Comparison of ENCODE assay signal across 7 mouse cellular contexts in the genomic region with DNA sequence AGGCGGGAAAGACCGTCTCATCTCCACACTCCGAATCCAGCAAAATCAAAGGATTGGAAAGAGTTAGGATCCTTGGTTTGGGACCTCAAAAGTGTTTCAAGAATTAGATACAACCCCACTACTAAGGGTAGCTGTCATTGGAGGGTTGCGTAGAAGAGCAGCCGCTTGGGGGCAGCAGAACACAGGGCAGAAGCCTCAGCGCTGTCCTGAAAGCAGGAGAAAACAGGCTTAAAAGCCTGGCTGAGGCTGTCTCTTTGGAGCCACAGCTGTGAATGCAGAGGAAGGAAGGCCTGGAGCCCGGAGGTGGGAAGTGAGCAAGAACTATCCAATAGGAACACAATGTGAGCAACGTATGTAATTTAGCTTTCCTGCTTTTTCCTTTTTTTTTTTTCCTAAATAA. TPM values are rescaled to one million over a fixed set of nuclear protein-coding genes. Genes with fewer than 3 reads are reported as not detected.
A peak's percentile ranks its signal among the peaks of the same experiment; 100 is the strongest.
DNase-seq lines count a peak whose midpoint lies in the region; ATAC-seq lines count a peak whose summit lies in the region.

No protein-coding gene starts in this region.

- H3K36me3 ChIP-seq in embryonic facial prominence, embryonic 10.5 days (replicated peaks), result no peaks in the 10 kb centered on the region
- H3K36me3 ChIP-seq in midbrain, embryonic 12.5 days, result no peaks in the 10 kb centered on the region

- no peaks in the 10 kb centered on the region for H3K9me3 ChIP-seq in embryonic facial prominence, embryonic 10.5 days
- H3K9me3 ChIP-seq in midbrain, embryonic 12.5 days, result 0 out of 2 replicates have a peak, but pooled peaks cover 2% of the 10 kb centered on the region

- peak; percentile 85 for DNase-seq in adrenal gland, postnatal 14 days
- DNase-seq in embryonic facial prominence, embryonic 10.5 days (ENCODE audit: low spot score), result peak; percentile 87
- DNase-seq in heart, adult 18-20 months, result peak; percentile 82 to 91
- peak; percentile 65 for DNase-seq in kidney, adult 11 months
- peak; percentile 84 for DNase-seq in left cerebral cortex, postnatal 4 days
- DNase-seq in spleen, adult 12 weeks (ENCODE audit: low spot score), result peak; percentile 67

- H3K27me3 ChIP-seq in embryonic facial prominence, embryonic 10.5 days (replicated peaks; ENCODE audit: low read depth, poor library complexity, severe bottlenecking), result no peaks in the 10 kb centered on the region
- 0 out of 2 replicates have a peak, but pooled peaks cover 8% of the 10 kb centered on the region for H3K27me3 ChIP-seq in midbrain, embryonic 12.5 days

- intact Hi-C loops in left cerebral cortex, postnatal 4 days (cut with DNase I), result loop anchor here (2.0 to 5.0 kb wide), 2 partner anchors 91 to 297 kb away; no protein-coding TSS in a partner anchor

- peak; percentile 65 for ATAC-seq in midbrain, embryonic 12.5 days (ENCODE audit: low FRiP score, low read depth)

- peaks cover 3% of the 10 kb centered on the region; the same call in 1 of the 2 replicates for H3K4me1 ChIP-seq in embryonic facial prominence, embryonic 10.5 days
- no peaks in the 10 kb centered on the region for H3K4me1 ChIP-seq in midbrain, embryonic 12.5 days

- H3K9ac ChIP-seq in midbrain, embryonic 12.5 days (replicated peaks), result no peak overlapping the region

- no peak overlapping the region for H3K4me3 ChIP-seq in embryonic facial prominence, embryonic 10.5 days
- H3K4me3 ChIP-seq in midbrain, embryonic 12.5 days, result no peak overlapping the region

- H3K4me2 ChIP-seq in midbrain, embryonic 12.5 days (replicated peaks), result no peak overlapping the region

- no peak overlapping the region for H3K27ac ChIP-seq in embryonic facial prominence, embryonic 10.5 days (replicated peaks)
- H3K27ac ChIP-seq in midbrain, embryonic 12.5 days (replicated peaks), result no peak overlapping the region

- WGBS in embryonic facial prominence, embryonic 10.5 days, result 2% methylated on average over 8 of the region's 8 CpGs
- 6% methylated on average over 8 of the region's 8 CpGs for WGBS in midbrain, embryonic 12.5 days

RNA-seq across cellular contexts. Expression of a gene that starts 16.7 kb away (rescaled TPM):
- total RNA-seq in adrenal gland, postnatal 14 days (2021), result 563 and 690 TPM in 2 replicates
- polyA plus RNA-seq in embryonic facial prominence, embryonic 10.5 days (2016; fragmentation: Nextera tagmentation; extraction: Ambion mirVana), result 769 and 805 TPM in 2 replicates
- total RNA-seq in heart, adult 18-20 months (2021), result 100 to 1,000 TPM; 359 to 372 TPM
- total RNA-seq in left cerebral cortex, postnatal 4 days (2021), result 100 to 1,000 TPM; 379 to 396 TPM
- polyA plus RNA-seq in midbrain, embryonic 12.5 days (2016; fragmentation: Nextera tagmentation; extraction: Ambion mirVana), result 555 and 561 TPM in 2 replicates

RNA-seq across cellular contexts. Expression of a gene that starts 34.4 kb away (rescaled TPM):
- total RNA-seq in adrenal gland, postnatal 14 days (2021), result 1.3 TPM in 2 replicates
- 1.4 and 2.3 TPM in 2 replicates for polyA plus RNA-seq in embryonic facial prominence, embryonic 10.5 days (2016; fragmentation: Nextera tagmentation; extraction: Ambion mirVana)
- total RNA-seq in heart, adult 18-20 months (2021), result not detected
- total RNA-seq in left cerebral cortex, postnatal 4 days (2021), result 1 to 10 TPM; 4.8 to 5.8 TPM
- polyA plus RNA-seq in midbrain, embryonic 12.5 days (2016; fragmentation: Nextera tagmentation; extraction: Ambion mirVana), result 37.4 and 38.1 TPM in 2 replicates

RNA-seq across cellular contexts. Expression of a gene that starts 35.1 kb away (rescaled TPM):
- 48.9 and 57.9 TPM in 2 replicates for total RNA-seq in adrenal gland, postnatal 14 days (2021)
- 12.6 and 13.7 TPM in 2 replicates for polyA plus RNA-seq in embryonic facial prominence, embryonic 10.5 days (2016; fragmentation: Nextera tagmentation; extraction: Ambion mirVana)
- 10 to 100 TPM; 23.3 to 23.7 TPM for total RNA-seq in heart, adult 18-20 months (2021)
- 100 to 1,000 TPM; 147 to 150 TPM for total RNA-seq in left cerebral cortex, postnatal 4 days (2021)
- 13.4 and 14.1 TPM in 2 replicates for polyA plus RNA-seq in midbrain, embryonic 12.5 days (2016; fragmentation: Nextera tagmentation; extraction: Ambion mirVana)
